Comparison of ENCODE assay signal across 8 mouse cellular contexts in genomic region chr3:123235921-123236320, GRCm38 (mm10). TPM values are rescaled to one million over a fixed set of nuclear protein-coding genes. Genes with fewer than 3 reads are reported as not detected.
A peak's percentile ranks its signal among the peaks of the same experiment; 100 is the strongest.
DNase-seq lines count a peak whose midpoint lies in the region; ATAC-seq and TF ChIP-seq lines count a peak whose summit lies in the region.

Synpo2 (minus strand) TSS chr3:123236149.

- no peaks in the 10 kb centered on the region for H3K27me3 ChIP-seq in hindbrain, postnatal 0 days (ENCODE audit: insufficient read depth, low read length)

- intact Hi-C loops in left cerebral cortex, adult 2 months (cut with DNase I), result loop anchor here (1.0 to 2.0 kb wide), 2 partner anchors 67 to 85 kb away; no protein-coding TSS in a partner anchor

- under 1% methylated on average over 20 of the region's 20 CpGs for WGBS in hindbrain, postnatal 0 days

- no peak for TF ChIP-seq CTCF in hindbrain, postnatal 0 days (IDR thresholded peaks at IDR 0.05; ENCODE audit: low read depth)
- no peak for TF ChIP-seq CTCF in left cerebral cortex, adult 2 months (IDR thresholded peaks at IDR 0.05)

- peak; percentile 76 for ATAC-seq in hindbrain, postnatal 0 days
- ATAC-seq in megakaryocyte, adult 5-6 weeks (ENCODE audit: poor library complexity, severe bottlenecking), result peak; percentile 79
- no peak for ATAC-seq in inflammation-experienced regulatory T-cells, adult 6 months

- no peaks in the 10 kb centered on the region for H3K9me3 ChIP-seq in hindbrain, postnatal 0 days (ENCODE audit: low read length)

- H3K9ac ChIP-seq in hindbrain, postnatal 0 days (replicated peaks; ENCODE audit: low read length), result peak within 1 kb of the TSS; percentile 33; the same call in 1 of the 2 replicates

- H3K27ac ChIP-seq in hindbrain, postnatal 0 days, result no peak within 1 kb of the TSS
- H3K27ac ChIP-seq in left cerebral cortex, adult 2 months, result no peak within 1 kb of the TSS

- peak within 1 kb of the TSS; percentile 79 for H3K4me2 ChIP-seq in hindbrain, postnatal 0 days (ENCODE audit: low read depth, low read length)

- peak; percentile 81 to 92 for DNase-seq in adrenal gland, adult (ENCODE audit: inconsistent age in 2 of 2, low spot score in 1 of 2)
- DNase-seq in embryo, embryonic 10 days (ENCODE audit: low spot score), result peak; percentile 77
- DNase-seq in gastrocnemius, postnatal 25 days, result peak; percentile 61
- peak; percentile 54 for DNase-seq in hindbrain, postnatal 0 days (ENCODE audit: low spot score)
- DNase-seq in left cerebral cortex, adult 2 months (ENCODE audit: extremely low spot score in 1 of 2, low spot score in 2 of 2), result peak; percentile 43 to 55
- DNase-seq in right cerebral cortex, postnatal 10 days (ENCODE audit: low spot score in 2 of 2), result peak; percentile 46 to 53

- H3K4me3 ChIP-seq in hindbrain, postnatal 0 days (ENCODE audit: low read length), result peak within 1 kb of the TSS; percentile 52
- H3K4me3 ChIP-seq in left cerebral cortex, adult 2 months, result peak within 1 kb of the TSS; percentile 50

- no peaks in the 10 kb centered on the region for H3K36me3 ChIP-seq in hindbrain, postnatal 0 days (ENCODE audit: insufficient read depth, low read length)

- 0 out of 2 replicates have a peak, but pooled peaks cover 3% of the 10 kb centered on the region for H3K4me1 ChIP-seq in hindbrain, postnatal 0 days (ENCODE audit: insufficient read depth, low read length)

RNA-seq across cellular contexts. Expression of gene Synpo2, which starts in this region (rescaled TPM):
- 100 to 1,000 TPM; 225 to 248 TPM for total RNA-seq in gastrocnemius, postnatal 25 days (2021)
- 0.79 and 1.2 TPM in 2 replicates for total RNA-seq in hindbrain, postnatal 0 days (2014; rRNA removed)
- 0.77 and 1.2 TPM in 2 replicates for polyA plus RNA-seq in hindbrain, postnatal 0 days (2015; fragmentation: Nextera tagmentation; extraction: Ambion mirVana)
- total RNA-seq in left cerebral cortex, adult 2 months (2021), result 1 to 10 TPM; 2.7 to 3.0 TPM
- 0.04 and 0.05 TPM in 2 replicates for total RNA-seq in megakaryocyte, adult 5-6 weeks (2015)
- 0.04 and 0.08 TPM in 2 replicates for total RNA-seq in megakaryocyte, adult 5-6 weeks (2017)
- polyA plus RNA-seq in inflammation-experienced regulatory T-cells, adult 6 months (2017; shearing (Covaris generic)), result not detected

Comparison
In these comparisons a context has a peak if more than half of its experiments do, and no peak if none do; other contexts are left out.
1. RNA of gene Synpo2 (total RNA-seq): 225 to 248 TPM in gastrocnemius, postnatal 25 days; 2.7 to 3.0 TPM in left cerebral cortex, adult 2 months, 0.79 to 1.2 TPM in hindbrain, postnatal 0 days and 0.04 to 0.08 TPM in megakaryocyte, adult 5-6 weeks; every median in the first group is over 10 times any median in the second.
2. Peak in ATAC-seq in megakaryocyte, adult 5-6 weeks; RNA of the gene not detected or under 1 TPM.
3. Peak in every context shown above with its lines, with median percentiles within 50 percentile points of each other: DNase-seq.